Mouse (Mus musculus) WW6 (cell line): ENCODE results near the gene Pheta2.
"Not testable (repeated sequence)": the region's sequence is repeated elsewhere in the genome, so short reads cannot be mapped to it uniquely, and the experiment has no call there.

Experiments
- DNase-seq: peaks from one replicate; pipeline ENCODE4 v3.0.0-alpha.2; 2013; ENCODE audit warnings: low read depth, low spot score

The Pheta2 gene

DNA sequence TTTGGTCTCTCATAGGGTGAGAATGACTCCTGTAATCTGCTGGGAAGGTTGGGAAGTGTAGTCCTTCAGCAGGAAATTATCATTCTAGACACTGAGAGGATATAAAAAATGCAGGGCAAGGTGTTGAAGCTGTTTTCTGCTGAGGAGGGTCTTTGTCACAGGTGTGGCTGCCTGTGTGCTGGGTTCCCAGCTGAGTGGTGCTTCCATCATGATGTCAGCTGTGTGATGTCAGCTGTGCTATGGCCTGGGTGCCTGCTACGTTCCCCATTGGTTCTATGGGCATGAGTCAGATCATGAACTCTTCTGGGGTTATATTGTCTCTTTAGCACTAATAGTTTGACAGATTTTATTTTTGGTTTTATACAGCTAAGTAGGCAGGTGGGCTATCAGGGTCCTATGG is 30.1 kb downstream of the Pheta2 start:
- no peak for DNase-seq

DNA sequence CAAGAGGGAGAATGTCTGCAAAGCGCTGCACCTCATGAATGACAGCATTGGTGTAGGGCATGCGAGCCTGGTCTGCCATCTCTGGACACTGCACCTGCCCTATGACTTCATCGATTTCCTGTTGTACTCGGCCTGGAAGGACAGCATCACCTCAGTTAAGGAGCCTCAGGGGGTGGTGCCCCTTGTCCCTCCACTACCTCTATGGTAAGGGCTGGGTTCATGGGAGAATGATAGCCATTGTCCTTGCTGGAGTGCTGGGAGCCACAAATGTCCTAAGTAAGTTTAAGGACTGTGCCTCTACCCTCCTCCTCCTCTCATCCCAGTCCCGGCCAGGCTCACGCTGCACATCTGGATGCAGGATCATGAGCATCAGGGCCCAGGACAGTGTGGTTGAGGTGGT is 33.7 kb downstream of the Pheta2 start:
- no peak for DNase-seq

DNA sequence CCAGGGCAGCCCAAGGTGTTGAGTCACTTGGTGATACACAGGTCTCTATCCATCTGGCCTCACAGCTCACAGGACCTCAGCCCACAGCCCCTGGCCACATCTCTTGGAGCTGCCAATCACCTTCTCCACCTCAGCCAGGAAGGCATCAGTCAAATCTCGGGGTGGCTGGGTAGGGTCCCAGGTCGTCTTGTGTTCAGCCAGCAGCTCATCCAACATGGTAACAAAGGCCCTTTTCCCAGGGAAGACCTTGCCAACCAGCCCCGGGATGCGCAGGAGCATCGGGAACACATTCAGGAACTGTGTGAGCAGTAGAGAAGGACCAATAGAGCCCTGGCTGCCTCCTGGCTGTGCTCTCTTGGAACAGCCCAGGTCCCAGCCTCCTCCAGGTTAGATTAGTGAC is 34.2 kb downstream of the Pheta2 start:
- no peak for DNase-seq

DNA sequence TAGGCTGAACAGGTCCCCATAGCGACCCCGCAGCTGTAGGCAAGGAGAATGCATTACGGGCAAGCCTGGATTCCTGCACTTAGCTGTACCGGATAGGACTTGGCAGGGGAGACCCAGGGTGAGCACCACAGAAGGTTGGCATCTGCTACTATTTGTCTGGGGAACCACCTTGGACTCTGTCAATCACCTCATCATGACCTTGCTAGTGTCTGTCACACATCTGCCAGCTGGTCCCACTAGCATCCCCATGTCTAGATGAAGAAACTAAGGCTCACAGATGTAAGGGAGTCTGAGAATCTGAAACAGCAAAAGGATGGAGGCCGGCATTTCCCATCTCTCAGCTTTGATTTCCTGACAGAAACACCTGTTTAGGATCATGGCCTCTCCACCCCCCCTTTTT is 35.7 kb downstream of the Pheta2 start:
- no peak for DNase-seq

DNA sequence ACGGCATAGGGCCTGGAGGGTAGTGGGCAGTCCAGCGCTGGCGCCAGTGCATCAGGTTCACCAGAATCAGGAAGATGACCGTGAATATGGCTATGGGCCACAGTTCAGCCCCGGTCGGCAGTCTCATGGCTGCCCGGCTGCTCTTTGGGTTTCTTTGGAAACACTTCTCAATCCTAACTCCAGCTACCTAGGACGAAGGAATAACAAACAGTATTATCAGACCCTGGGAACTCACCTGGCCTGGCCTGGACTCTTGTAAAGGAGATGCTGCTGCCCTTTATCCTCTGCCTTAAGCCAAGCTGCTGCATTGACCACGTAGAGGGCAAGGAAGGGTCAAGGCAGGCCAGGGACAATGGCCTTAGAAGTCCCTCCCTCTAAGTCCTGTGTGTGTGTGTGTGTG is 37.1 kb downstream of the Pheta2 start:
- no peak for DNase-seq

DNA sequence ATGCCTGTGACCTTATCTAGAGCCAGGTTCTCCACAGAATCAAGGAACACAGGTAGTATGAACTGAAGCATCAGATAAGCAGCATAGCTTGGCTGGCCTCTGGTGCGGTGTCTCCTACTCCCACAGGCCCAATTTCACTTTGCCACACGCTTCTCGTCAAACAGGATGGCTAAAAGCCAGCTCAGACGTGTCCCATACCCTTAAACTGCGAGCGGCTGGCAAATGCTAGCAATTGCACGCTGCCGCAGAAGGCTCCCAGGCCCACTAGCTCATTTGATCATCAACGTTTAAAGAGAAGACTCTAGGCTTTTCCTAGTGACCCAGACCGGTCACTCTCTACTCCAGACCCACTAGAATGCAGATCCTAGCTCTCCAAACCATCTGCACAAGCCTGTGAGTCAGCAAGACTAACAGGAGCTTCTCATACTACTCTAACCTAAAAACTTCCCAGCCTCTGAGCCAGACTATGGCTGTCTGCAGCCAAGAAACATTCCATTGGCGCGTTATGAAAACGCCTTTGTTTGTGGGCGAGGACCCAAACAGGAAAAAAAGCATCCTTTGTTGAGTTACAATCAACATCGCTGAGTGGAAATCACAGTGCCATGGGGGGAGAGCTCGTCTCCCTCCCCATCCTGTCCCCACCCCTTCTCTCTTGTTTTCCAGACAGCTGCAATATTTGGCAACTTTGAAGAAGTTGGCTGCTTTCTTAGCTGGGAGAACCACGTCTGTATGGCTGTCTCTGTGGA is 37.8 kb downstream of the Pheta2 start:
- no peak for DNase-seq

DNA sequence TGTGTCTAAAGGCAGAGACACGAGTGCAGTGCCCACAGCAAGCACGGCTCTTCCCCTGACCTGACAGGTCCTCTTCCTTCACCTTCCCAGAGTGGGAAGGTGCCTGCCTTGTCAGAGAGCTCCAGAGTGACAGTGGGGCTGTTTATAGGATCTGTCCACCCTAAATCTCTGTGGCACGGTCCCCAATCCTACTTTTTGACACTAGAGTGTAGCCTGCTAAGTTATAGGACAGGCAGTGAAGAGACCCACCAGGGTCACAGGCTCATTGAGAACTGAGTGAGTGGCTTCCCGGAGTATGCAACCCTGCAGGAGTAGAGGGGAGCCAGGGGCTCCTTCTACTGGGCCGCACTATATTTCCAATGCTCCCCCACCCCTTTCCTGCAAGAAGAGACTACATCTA is 39.0 kb downstream of the Pheta2 start:
- no peak for DNase-seq

DNA sequence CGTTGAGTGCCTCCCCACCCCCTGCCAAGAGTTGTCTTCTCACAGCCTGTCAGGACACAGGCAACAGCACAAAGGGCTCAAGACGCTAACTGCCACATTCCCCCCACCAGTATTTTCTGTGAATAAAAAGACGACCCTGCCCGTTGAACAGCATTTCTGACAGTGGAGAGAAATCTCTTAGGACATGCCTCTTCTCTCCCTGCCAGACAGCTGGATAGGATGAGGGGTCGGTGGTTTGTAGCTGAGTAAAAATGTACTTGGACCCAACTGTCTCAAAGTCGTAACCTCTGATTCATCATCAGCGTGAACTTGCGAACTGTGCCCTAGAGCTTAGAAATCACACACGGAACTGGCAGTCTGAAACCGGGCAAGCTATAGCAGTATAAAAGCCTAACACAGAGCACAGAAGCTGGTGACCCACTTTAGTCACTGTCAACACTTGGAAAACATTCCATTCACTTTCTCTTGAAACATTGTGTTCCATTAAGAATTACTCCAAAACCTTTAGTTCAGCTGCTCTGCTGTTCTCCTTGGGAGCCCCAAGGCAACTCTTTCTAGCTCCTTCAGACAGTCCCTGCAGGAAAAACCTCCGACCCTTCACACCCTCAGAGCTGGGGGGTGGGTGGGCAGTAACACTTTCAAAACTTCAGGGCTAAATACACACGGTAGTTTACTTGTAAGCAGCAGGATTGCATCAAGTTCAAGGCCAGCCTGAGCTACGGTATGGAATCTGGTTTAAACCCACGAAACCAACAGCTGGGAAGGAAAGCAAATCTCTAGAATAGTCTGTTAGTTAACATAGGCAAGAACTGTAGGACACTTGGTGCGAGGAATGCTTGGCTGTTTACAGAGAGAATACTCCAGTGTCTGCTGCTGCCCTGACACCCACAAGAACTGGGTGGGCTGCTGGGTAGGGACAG is 39.8 kb downstream of the Pheta2 start:
- DNase-seq = no peak

DNA sequence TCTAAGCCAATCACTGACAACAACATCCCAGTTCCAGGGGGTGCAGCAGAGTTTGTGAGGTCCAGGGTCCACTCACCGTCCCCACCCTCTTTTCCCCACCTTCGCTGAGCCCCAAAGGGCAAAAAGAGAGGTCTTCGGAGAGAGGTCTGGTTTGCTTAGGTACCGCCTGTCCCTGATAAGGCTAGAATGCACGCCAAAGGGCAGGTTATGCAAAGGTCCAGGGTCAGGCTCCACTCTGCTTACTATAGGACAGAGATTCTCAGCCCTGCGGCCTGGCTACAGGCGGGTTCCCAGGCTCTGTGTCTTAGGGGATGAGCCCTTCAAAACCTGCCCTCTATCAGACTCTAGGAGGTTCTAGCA is 40.7 kb downstream of the Pheta2 start:
- DNase-seq = no peak

DNA sequence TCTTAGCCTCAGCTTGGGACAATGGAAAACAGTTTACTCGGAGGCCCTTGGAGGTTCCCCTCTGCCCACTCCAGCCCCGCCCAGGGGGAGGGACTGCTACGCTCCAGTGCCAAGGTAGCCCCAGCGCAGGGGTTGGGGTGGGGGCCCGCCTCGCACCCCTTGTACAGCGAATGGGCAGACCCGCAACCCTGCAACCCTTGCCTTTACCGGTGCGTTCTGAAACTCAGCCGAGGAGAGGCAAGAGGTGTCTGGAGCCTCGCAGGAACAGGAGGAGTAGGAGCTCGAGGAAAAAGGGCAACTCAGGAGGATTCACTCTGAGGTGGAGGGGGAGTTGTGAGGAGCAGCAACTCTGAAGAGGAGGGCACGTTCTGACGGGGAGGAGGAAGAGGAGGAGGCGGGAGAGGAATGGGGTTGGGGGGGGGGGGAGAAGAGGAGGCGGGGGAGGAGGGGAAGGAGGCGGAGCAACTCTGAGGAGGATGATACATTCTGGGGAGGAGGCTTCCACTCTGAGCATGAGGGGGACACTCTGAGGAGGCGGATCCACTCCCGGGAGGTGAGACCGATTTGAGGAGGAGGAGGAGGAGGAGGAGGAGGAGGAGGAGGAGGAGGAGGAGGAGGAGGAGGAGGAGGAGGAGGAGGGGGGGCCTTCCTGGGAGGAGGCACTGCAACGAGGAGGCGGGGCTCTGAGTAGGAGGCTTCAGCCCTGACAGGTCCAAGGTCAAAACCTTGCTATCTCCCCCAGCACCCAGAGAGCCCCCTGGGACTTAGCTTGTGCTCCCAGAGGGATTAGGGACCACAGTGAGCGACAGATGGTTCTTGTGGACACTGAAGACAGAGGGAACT is 41.4 kb downstream of the Pheta2 start, which contains the start of gene Cyp2d22:
Cyp2d22 (minus strand) TSS at position 390 of the 843 bp plus-strand sequence.
- DNase-seq = no peak

DNA sequence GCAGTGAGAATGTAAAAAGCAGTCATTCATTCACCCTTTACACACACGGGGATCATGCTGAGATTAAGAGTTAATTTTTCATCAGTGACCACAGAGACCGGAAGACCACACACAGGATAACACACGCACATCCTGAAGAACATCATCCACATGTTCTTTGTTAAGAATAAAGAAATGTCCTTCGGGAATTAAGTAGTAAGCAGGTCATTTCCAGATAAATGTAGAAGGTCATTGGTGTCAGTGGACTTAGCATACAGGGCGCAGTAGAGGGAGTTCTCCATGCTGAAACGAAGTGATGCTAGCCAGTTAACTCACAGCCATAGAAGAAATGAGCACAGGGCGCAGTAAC is 41.9 kb downstream of the Pheta2 start:
- no peak for DNase-seq

DNA sequence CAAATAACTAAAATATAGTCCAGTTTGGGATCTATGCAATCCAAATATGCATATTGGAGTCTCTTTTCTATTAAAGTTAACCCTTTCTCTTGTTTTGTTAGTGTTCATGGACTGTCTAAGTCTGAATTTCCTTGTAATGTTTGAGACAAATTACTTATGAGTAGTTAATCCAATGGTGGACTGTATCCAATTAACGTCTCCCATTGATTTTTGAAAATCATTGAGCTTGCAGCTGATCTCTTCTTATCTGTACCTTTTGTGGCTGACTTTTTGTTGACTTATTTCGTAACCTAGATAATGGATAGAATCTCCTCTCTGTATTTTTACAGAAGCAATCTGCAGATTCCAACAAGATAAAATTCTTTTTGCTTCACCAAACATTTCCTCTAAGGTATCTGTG is 43.7 kb downstream of the Pheta2 start:
- no peak for DNase-seq

DNA sequence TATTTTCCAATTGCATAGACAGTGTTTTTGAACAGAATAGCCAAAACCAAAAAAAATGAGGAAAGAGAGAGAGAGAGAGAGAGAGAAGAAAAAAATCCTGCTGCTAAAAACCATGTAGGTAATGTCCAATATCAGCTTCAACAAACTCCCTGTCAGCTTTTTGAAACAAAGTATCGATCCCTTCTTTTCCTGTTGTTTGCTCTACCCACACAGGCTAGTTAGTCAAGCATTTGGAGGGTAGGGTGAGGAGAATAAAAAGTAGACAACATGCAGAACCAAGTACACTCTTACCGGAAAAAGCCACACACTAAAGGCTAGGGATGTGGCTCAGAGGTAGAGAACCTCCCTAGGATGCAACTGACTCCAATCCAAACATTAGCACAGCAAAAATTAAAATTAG is 47.0 kb downstream of the Pheta2 start:
- DNase-seq = no peak

DNA sequence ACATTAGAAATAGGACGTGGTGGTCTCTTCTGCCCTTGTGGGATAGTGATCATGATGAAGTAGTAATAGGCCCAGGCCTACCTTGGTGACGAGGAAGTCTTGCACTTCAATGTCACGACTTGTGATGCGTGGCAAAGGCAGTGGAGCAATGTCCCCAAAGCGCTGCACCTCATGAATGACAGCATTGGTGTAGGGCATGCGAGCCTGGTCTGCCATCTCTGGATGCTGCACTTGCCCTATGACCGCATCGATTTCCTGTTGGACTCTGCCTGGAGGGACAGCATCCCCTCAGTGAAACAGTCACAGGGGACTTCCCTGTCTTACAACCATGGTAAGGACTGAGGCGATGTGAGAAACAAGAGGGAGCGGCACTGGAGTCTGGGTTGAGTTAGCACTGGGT is 51.2 kb downstream of the Pheta2 start:
- DNase-seq = not testable (repeated sequence)

DNA sequence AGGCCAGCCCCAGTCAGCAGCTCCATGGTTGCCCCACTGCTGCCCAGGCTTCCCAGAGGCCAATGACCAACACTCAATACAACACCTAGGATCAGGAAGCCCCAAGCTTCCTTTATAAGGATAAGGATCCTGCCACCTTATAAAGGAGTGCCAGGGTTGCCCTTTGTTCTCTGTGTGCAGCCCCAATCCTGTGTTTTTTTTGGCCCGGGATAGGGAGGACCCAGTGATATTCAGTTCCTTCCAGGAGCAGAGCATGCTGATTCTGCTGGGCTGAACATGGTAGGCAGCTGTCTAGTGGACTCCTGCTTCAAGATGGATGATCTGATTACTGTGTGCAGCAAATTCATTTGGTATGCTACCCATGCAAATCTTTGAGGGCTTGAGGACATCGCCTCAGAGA is 55.2 kb downstream of the Pheta2 start, which contains the start of gene Cyp2d11:
Cyp2d11 (minus strand) TSS at position 101 of the 400 bp plus-strand sequence.
- DNase-seq = not testable (repeated sequence)
